Mouse (Mus musculus): ENCODE results near the gene Fbn1. TPM values are rescaled to one million over a fixed set of nuclear protein-coding genes. Genes with fewer than 3 reads are reported as not detected.

Gene Fbn1
- polyA plus RNA-seq, 1 experiment: 6.9 TPM

DNA sequence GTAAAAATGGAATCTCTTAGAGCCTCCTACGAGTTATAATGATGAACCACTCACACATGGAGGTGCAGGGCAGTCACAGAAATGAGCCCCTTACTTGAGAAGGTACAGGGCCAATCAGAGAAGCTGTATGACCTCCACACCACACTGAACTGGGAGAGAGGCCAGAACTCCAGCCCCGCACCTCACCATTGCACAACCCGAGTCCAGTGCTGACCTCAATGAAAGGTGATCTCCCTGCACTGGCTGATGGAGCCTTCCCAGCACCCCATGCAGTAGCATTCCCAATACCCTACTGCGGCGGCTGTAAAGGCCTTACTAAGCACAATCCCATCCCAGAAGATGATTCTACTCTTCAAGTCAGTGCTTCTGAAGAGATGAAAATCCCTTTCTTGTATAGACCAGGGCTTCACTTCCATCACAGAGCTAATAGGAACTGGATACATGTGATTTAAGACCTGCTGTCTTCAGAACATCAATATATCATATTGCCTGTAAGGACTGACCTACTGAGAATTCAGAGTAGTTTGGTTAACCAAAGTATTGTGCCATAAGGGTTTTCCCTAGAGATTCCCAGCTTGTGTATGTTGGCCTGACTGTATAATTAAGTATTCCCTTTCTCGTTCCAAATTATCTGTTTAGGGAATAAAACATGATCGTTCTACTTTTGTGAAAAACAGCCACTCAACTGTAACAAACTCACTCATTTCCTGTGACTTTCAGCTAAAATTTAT lies 182.5 kb downstream of the Fbn1 start:
- DNase-seq (ENCODE audit: low read depth): no peak
- TF ChIP-seq CTCF (IDR thresholded peaks at IDR 0.05; ENCODE audit: borderline replicate concordance, extremely low read depth, insufficient read depth, insufficient read length) (no peak), POLR2A (IDR thresholded peaks at IDR 0.05; ENCODE audit: borderline replicate concordance, extremely low read depth, insufficient read depth, insufficient read length, poor library complexity, severe bottlenecking) (no peak)

DNA sequence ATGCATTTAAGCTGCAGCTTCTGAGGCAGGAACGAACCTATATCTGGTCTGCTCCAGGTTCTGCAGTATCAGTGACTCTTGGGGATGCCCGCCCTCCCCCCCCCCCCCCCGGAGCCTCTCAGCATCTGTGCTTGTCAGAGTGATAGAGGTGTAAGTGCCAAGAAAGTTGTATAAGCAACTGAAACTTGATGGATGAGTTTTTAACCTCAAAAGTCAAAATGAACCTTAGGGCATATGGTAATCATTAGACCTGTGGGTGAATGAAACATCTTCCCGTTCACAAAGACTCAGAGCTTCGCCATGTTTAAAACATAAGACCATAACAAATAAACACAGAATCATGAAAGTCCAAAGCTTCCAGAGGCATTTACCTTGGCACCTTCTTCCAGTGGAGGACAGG lies 183.3 kb downstream of the Fbn1 start:
- DNase-seq (ENCODE audit: low read depth): no peak
- TF ChIP-seq POLR2A (IDR thresholded peaks at IDR 0.05; ENCODE audit: borderline replicate concordance, extremely low read depth, insufficient read depth, insufficient read length, poor library complexity, severe bottlenecking) (no peak), CTCF (IDR thresholded peaks at IDR 0.05; ENCODE audit: borderline replicate concordance, extremely low read depth, insufficient read depth, insufficient read length) (no peak)

DNA sequence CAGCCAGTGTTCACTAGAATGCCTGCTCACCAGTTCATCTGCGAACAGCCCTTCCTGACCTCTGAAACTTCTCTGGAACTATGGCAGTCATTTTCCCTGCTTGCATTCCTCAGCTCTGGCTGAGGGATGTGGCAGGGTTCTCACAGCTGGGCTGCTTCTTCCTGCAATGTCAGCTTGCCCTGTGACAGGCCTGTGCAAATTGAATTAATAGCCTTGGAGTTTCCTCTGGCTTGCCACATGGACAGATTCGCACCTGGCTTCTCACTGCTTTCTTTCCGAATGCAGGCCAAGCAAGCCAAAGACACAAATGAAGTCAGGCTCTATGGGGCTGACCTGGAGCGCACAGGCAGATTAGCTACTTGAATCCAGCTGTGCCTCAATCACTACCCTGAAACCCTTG lies 184.4 kb downstream of the Fbn1 start:
- TF ChIP-seq CTCF (IDR thresholded peaks at IDR 0.05; ENCODE audit: borderline replicate concordance, extremely low read depth, insufficient read depth, insufficient read length) (no peak), POLR2A (IDR thresholded peaks at IDR 0.05; ENCODE audit: borderline replicate concordance, extremely low read depth, insufficient read depth, insufficient read length, poor library complexity, severe bottlenecking) (no peak)
- DNase-seq (ENCODE audit: low read depth): no peak

DNA sequence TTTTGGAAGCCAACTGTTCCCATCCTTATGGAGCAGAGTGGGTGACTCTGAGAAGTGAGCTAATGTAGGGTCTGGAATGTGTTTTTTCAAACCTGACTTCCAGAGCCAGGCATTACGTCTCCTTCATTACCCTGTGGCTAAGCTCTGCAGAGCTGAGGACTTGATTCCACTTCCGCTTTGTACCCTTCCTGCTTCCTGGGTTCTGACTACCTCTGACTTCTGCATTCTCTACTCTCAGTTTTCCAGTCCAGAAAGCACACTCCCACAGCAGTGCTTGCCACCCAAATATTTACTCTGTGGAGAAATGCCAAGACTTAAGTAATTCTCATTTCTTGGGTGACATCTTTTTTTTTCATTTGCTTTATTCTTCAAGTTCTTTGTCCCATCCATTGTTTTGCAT lies 185.2 kb downstream of the Fbn1 start:
- TF ChIP-seq CTCF (IDR thresholded peaks at IDR 0.05; ENCODE audit: borderline replicate concordance, extremely low read depth, insufficient read depth, insufficient read length): no peak
- no peak for DNase-seq (ENCODE audit: low read depth)

DNA sequence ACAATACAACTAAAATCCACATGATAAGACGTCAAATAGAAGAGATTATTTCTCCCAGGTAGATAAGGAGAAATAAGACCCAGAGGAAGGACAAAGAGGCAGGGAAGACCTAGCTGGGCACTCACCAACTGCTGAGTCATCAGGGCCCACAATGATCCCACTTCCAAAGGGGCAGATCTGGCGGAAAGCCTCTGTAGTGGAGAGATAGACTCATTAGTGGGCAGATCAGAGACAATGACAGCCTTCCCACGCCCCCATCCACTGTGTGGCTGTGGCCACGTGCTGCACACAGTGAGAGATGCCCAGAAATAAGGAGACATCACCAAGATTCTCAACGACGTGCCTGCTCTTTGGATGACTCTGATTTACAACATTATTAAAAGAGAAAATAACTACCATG lies 186.7 kb downstream of the Fbn1 start:
- TF ChIP-seq CTCF (IDR thresholded peaks at IDR 0.05; ENCODE audit: borderline replicate concordance, extremely low read depth, insufficient read depth, insufficient read length) (no peak), POLR2A (IDR thresholded peaks at IDR 0.05; ENCODE audit: borderline replicate concordance, extremely low read depth, insufficient read depth, insufficient read length, poor library complexity, severe bottlenecking) (no peak)
- DNase-seq (ENCODE audit: low read depth): no peak

DNA sequence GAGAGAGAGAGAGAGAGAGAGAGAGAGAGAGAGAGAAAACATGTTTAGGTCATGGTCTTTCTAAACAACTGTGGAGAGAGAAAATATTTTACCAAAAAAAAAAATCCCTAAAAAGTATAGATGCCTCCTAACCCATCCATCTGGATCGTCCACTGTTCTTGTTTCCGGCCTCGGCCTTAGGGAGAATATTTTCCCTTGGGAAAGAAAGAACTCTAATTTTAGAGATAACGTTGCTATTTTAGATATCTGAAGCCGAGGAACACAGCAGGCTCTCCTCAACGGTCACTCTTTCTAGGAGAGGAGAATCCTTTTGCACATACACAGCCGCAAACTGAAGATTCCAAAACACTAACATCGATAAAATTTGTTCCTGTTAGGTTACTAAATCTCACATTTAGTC lies 188.1 kb downstream of the Fbn1 start:
- no peak for TF ChIP-seq CTCF (IDR thresholded peaks at IDR 0.05; ENCODE audit: borderline replicate concordance, extremely low read depth, insufficient read depth, insufficient read length)
- DNase-seq (ENCODE audit: low read depth): no peak

DNA sequence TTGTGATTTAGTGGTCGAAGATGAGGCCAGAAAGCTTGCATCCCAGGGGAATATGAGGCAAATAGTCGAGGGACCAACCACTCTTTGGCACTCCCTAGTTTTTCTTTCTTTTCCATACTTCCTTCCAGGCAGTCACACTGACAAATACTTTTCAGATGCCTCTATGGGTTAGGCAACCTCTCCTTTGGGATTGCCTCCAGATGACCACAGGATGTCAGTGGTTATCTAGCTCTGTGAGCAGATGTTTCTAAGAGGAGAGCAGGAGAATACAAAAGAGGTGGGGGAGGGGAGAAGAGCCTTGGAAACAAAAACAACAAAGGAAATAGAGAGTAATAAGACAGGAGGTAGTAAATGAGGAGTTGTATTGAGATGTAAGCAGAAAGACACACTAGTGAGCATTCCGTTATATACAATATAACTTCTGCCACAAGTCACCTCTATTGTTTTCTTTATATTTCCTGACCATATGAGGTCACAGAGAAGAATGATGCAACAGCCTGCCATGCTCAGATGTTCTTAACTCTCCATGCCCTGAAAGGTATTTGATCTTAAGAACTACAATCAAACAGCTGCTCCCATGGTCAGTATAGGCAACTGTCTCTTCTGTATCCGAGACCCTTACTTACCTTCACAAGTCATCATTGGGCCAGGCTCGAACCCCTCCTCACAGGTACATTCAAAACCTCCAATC lies 189.3 kb downstream of the Fbn1 start:
- TF ChIP-seq CTCF (IDR thresholded peaks at IDR 0.05; ENCODE audit: borderline replicate concordance, extremely low read depth, insufficient read depth, insufficient read length) (no peak), POLR2A (IDR thresholded peaks at IDR 0.05; ENCODE audit: borderline replicate concordance, extremely low read depth, insufficient read depth, insufficient read length, poor library complexity, severe bottlenecking) (no peak)
- DNase-seq (ENCODE audit: low read depth): no peak

DNA sequence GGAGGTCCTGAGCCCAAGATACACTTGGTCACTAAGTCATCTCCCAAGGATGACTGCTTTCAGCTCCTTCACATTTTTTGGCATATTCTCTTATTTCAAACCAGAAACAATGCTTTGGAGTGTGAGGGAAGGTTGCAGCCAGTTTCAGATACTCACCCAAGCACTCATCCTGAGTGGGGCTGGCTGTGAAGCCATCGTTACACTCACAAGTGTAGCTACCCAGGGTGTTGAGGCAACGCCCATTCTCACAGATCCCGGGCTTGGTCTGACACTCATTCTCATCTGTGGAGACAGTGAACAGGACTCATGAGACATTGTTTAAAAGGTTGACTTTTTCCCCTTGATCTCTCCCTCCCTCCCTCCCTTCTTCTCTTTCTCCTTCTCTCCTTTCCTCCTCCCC lies 192.6 kb downstream of the Fbn1 start:
- no peak for DNase-seq (ENCODE audit: low read depth)
- TF ChIP-seq POLR2A (IDR thresholded peaks at IDR 0.05; ENCODE audit: borderline replicate concordance, extremely low read depth, insufficient read depth, insufficient read length, poor library complexity, severe bottlenecking): no peak
- no peak for TF ChIP-seq CTCF (IDR thresholded peaks at IDR 0.05; ENCODE audit: borderline replicate concordance, extremely low read depth, insufficient read depth, insufficient read length)

DNA sequence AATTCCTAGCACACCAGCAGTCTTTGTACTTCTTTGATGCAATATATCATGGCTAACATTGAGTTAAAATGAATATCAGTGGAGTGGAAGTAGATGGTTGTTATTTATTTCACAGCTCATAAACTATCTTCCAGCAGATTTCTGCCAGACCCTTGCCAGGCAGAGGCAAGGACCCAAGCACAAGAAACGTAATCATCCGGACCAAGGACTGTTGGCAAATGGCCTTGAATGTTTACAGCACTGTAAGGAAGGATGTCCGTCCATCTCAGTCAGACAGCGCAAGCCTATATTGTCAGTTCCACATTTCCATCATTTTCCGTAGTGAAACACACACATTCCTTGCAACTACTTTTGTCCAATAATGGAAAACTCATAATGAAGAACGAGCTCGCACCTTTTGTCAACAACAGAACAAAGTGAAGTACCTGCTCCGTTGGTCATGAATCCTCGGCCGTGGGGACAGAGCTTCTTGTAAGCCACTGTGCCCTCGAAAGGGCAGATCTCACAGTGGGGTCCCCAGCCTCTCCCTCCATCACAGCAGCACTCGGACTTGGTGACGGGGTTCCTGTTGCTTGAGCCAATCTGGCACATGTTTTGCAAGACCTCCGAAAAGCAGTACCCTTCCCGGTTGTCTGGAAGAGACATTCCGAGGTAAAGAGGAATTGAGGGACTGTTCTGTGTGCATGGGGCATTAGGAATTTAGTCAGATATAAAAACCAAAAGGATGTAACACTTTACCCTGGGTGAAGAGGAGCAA lies 193.4 kb downstream of the Fbn1 start:
- DNase-seq (ENCODE audit: low read depth): no peak
- TF ChIP-seq CTCF (IDR thresholded peaks at IDR 0.05; ENCODE audit: borderline replicate concordance, extremely low read depth, insufficient read depth, insufficient read length) (no peak), POLR2A (IDR thresholded peaks at IDR 0.05; ENCODE audit: borderline replicate concordance, extremely low read depth, insufficient read depth, insufficient read length, poor library complexity, severe bottlenecking) (no peak)

DNA sequence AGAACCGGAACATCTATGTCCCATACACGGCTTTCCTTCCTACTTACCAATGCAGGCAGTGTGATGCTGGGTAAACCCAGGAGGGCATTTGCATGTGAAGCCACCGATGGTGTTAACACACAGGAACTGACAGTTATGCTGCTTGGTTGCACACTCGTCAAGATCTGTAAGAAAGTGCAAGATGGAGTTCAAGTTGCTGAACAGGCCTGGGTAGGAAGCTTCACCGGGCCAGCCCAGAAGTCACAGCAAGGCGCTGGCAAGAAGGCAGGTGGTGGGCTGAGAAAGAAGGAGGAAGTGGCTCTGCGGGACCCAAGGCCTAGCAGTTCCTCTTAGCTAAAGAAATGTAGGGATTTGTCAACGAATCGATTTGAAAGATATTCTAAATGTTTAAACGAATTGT lies 198.1 kb downstream of the Fbn1 start:
- DNase-seq (ENCODE audit: low read depth): no peak
- TF ChIP-seq POLR2A (IDR thresholded peaks at IDR 0.05; ENCODE audit: borderline replicate concordance, extremely low read depth, insufficient read depth, insufficient read length, poor library complexity, severe bottlenecking) (no peak), CTCF (IDR thresholded peaks at IDR 0.05; ENCODE audit: borderline replicate concordance, extremely low read depth, insufficient read depth, insufficient read length) (no peak)

DNA sequence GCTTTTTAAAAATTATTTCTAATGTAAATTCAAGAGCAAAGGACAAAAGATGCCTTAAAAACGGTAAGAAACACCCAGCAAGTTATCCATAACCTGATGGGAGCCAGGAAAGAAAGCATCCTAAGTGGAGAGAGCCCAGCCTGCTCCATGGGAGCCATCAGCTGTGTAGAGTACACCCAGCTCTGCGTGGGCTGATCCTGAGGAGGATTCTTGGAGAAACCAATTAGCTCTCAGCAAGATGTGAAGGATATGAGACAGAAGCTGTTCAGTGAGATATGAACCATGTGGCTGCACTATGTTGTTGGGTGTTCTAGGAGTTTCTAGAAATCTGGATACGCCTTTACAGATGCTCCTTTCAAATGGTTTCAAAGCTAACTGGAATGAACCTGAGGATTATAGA lies 202.1 kb downstream of the Fbn1 start:
- TF ChIP-seq POLR2A (IDR thresholded peaks at IDR 0.05; ENCODE audit: borderline replicate concordance, extremely low read depth, insufficient read depth, insufficient read length, poor library complexity, severe bottlenecking) (no peak), CTCF (IDR thresholded peaks at IDR 0.05; ENCODE audit: borderline replicate concordance, extremely low read depth, insufficient read depth, insufficient read length) (no peak)
- DNase-seq (ENCODE audit: low read depth): no peak

DNA sequence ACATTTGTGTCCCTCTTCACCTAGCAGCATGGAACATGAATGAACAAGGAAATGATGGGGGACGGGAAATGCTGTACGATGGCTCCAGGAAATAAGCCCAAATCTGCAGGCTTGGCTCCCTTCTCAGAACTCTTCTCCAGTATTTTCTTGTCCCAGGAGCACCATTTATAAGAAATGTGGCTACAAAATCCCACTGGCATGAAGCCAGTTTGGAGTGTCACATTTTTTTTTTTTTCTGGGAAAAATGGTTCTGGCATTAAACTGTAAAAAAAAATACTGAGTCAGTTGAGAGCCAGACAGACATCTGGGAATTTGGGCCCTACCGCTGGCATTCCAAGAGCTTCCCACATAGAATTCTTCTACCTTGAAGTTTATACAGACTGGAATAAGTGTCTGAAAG lies 203.0 kb downstream of the Fbn1 start:
- no peak for DNase-seq (ENCODE audit: low read depth)

More for the DNA sequence above, 203.0 kb downstream of the Fbn1 start:
- no peak for TF ChIP-seq CTCF (IDR thresholded peaks at IDR 0.05; ENCODE audit: borderline replicate concordance, extremely low read depth, insufficient read depth, insufficient read length)
- TF ChIP-seq POLR2A (IDR thresholded peaks at IDR 0.05; ENCODE audit: borderline replicate concordance, extremely low read depth, insufficient read depth, insufficient read length, poor library complexity, severe bottlenecking): no peak

All from brain, embryonic 14.5 days (tissue).